Mouse (Mus musculus) spleen, postnatal 14 days (tissue): Measurements from ENCODE around the gene Ccdc85a.

ENCODE experiments used
- DNase-seq, 2 experiments: peaks; one replicate each; pipeline ENCODE4 v3.0.0; 2021 to 2022; ENCODE audit warnings: low spot score in 2 of 2

Gene Ccdc85a

GRCm38 (mm10) chr11:28583911-28584434, at the start of gene Ccdc85a:
Gene Ccdc85a, minus strand, starts transcription at chr11:28584324.
- no peak for DNase-seq

GRCm38 (mm10) chr11:28633571-28634125, 49.5 kb upstream of the Ccdc85a start:
- DNase-seq, result no peak

GRCm38 (mm10) chr11:28633093-28633492, 49.0 kb upstream of the Ccdc85a start:
- no peak for DNase-seq

- DNase-seq, result no peak
These were observed 46.6 kb upstream of the Ccdc85a start for GRCm38 (mm10) chr11:28630771-28631170.

- DNase-seq, result no peak
These were observed 26.8 kb upstream of the Ccdc85a start for GRCm38 (mm10) chr11:28610781-28611491.

- no peak for DNase-seq
These were observed 800 bp downstream of the Ccdc85a start for GRCm38 (mm10) chr11:28583138-28583910.

- no peak for DNase-seq
These were observed 1.9 kb downstream of the Ccdc85a start for GRCm38 (mm10) chr11:28582218-28582617.

- DNase-seq, result no peak
These were observed 11.7 kb downstream of the Ccdc85a start for GRCm38 (mm10) chr11:28572423-28572822.

- DNase-seq, result no peak
These were observed 27.7 kb downstream of the Ccdc85a start for GRCm38 (mm10) chr11:28556420-28556819.

- DNase-seq, result no peak
These were observed 40.7 kb downstream of the Ccdc85a start for GRCm38 (mm10) chr11:28543429-28543828.

- no peak for DNase-seq
These were observed 42.8 kb downstream of the Ccdc85a start for GRCm38 (mm10) chr11:28541307-28541706.

- no peak for DNase-seq
These were observed 50.8 kb downstream of the Ccdc85a start for GRCm38 (mm10) chr11:28533286-28533685.

GRCm38 (mm10) chr11:28501190-28501589, 82.9 kb downstream of the Ccdc85a start:
- no peak for DNase-seq

GRCm38 (mm10) chr11:28497034-28497433, 87.1 kb downstream of the Ccdc85a start:
- DNase-seq, result no peak

GRCm38 (mm10) chr11:28493362-28493761, 90.8 kb downstream of the Ccdc85a start:
- DNase-seq, result no peak

- DNase-seq, result no peak
These were observed 92.8 kb downstream of the Ccdc85a start for GRCm38 (mm10) chr11:28491330-28491729.

- DNase-seq, result no peak
These were observed 99.9 kb downstream of the Ccdc85a start for GRCm38 (mm10) chr11:28484083-28484729.

GRCm38 (mm10) chr11:28477088-28477487, 107.0 kb downstream of the Ccdc85a start:
- DNase-seq, result no peak

- no peak for DNase-seq
These were observed 118.4 kb downstream of the Ccdc85a start for GRCm38 (mm10) chr11:28465726-28466125.

GRCm38 (mm10) chr11:28464926-28465325, 119.2 kb downstream of the Ccdc85a start:
- DNase-seq, result no peak

GRCm38 (mm10) chr11:28459165-28459564, 125.0 kb downstream of the Ccdc85a start:
- no peak for DNase-seq

GRCm38 (mm10) chr11:28439877-28440276, 144.2 kb downstream of the Ccdc85a start:
- DNase-seq, result no peak
